Mouse (Mus musculus) stomach, postnatal 0 days (tissue): ENCODE measurements around the gene Zfp629.

ENCODE experiments used
- CTCF ChIP-seq: IDR thresholded peaks from 2 replicates; pipeline ENCODE4 v1.5.1; 2016; ENCODE audit warnings: antibody characterized with exemption, low read depth, mild to moderate bottlenecking, moderate library complexity
- EP300 ChIP-seq: optimal IDR thresholded peaks from 2 replicates; pipeline ENCODE3; 2016; ENCODE audit warnings: antibody characterized with exemption

DNA sequence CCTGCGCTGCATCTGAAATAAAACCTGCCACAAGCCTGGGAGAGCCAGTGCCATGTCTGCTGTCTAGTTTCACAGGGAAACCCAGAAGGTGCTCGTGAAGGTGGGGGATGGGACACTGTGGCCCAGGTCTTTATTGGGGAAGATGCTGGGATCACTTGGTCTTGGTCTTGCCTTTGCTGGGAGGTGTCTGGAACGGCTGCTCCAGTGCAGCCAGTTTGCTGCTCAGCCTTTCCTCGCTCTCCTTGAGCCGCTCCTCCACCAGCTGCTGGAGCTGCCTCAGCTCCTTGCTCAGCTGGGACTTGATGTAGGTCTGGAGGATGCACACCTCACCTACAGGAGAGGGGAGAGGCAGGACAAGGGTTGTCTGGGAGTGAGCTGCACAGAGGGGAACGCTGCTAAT is 32.3 kb downstream of the Zfp629 start:
- TF ChIP-seq CTCF (no peak), EP300 (no peak)
